Mouse (Mus musculus) lung, adult 2 months (tissue): Measurements from ENCODE around the gene Armh1.

ENCODE experiments used
- CTCF ChIP-seq: fragments of 200-500 bp; IDR thresholded peaks from 2 replicates; pipeline ENCODE4 v1.5.1; 2011; ENCODE audit warnings: mild to moderate bottlenecking, low read length, control low read depth; ENCODE audit not compliant: insufficient read depth
- POLR2A ChIP-seq: fragments of 200-500 bp; IDR thresholded peaks from 2 replicates; pipeline ENCODE4 v1.6.1; 2011; ENCODE audit warnings: low read depth, mild to moderate bottlenecking, control low read depth, low read length, borderline replicate concordance; ENCODE audit errors: extremely low read depth

DNA sequence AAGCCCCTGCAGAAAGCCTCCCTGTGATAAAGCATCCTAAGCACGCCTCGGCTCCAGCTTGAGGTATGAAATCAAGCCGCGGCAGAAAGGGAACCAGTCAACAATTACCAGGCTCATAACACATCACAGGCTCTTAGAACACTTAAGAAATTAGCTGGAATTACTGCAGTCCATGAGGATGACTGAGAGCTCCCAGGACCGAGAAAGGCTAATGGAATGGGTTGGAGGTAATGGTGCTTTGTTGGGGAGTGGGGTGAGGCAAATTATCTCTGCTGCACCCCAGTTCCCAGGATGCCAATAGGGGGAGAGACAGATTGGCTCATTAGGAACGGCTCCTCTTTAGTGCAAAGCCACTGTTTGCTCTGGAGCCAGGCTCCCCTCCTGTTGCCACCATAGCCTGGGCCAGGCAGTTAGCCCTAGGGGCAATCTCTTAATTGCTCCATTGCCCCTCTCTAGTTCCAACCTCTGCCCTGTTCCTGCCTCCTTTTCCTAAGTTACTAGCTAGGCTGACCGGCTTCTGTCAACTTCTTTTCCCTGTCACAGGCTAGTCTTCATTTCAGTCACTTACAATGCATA lies 17.7 kb downstream of the Armh1 start:
- no peak for TF ChIP-seq POLR2A
- TF ChIP-seq CTCF = no peak
